Mouse (Mus musculus) MN1 (cell line): ENCODE results near the gene Nfkbil1.

ENCODE experiments used
- DNase-seq: peaks from one replicate; pipeline ENCODE4 v3.0.0-alpha.2; 2016; ENCODE audit warnings: low spot score

Gene Nfkbil1

GRCm38 (mm10) chr17:35175968-35176367, 59.6 kb downstream of the Nfkbil1 start, which contains the start of gene Aif1:
TSS of gene Aif1 (minus strand) at chr17:35176068.
- DNase-seq = no peak

- no peak for DNase-seq
Observed at GRCm38 (mm10) chr17:35175382-35175781, 60.2 kb downstream of the Nfkbil1 start.

- no peak for DNase-seq
Observed at GRCm38 (mm10) chr17:35174201-35174977, 61.2 kb downstream of the Nfkbil1 start.

GRCm38 (mm10) chr17:35173329-35173728, 62.3 kb downstream of the Nfkbil1 start:
- DNase-seq = no peak

- no peak for DNase-seq
Observed at GRCm38 (mm10) chr17:35172445-35173234, 63.0 kb downstream of the Nfkbil1 start.
